Mouse (Mus musculus): ENCODE results near the gene Hint1.
"Not testable (repeated sequence)": the region's sequence is repeated elsewhere in the genome, so short reads cannot be mapped to it uniquely, and the experiment has no call there.

The Hint1 gene

DNA sequence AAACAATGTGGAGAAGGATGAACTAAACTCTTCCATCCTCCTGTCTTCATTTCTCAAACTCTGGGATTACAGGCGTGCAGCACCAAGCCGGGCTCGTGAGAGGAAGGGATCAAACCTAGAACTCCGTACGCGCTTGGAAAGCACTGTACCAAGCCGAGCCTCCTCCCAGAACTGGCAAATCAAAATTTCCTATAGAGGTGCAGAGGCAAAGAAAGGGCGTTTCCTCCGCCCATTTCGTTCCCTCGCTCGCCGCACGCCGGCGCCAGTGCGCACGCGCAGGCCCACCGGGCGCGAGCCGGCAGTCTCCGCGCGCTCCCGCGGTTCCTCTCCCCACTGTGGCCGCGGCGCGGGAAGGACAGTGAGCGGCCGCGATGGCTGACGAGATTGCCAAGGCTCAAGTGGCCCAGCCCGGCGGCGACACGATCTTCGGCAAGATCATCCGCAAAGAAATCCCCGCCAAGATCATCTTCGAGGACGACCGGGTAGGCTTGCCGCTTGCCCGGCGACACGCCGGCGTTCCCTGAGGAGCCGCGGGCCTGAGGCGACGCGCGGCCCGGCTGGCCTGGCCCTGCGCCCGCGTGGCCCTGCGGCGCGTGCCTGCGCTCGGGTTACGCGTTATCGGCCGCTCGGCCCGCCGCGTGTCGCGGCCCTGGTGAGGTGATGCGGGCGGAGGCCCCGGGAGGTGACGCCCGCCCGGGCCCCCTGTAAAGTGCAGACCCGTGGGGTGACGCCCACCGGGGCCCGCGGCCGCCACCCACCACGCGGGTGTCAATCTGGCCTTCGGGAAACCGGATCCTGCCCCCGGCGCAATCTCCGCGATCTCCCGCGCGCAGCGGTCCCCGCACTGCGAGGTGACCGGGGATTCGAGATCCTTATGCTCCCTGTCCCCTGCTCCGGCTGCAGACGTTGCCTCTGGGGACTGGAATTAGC is at the start of gene Hint1:
Gene Hint1, plus strand, starts transcription at position 265 of the 930 bp plus-strand sequence.
- DNase-seq, result peak; percentile 95

DNA sequence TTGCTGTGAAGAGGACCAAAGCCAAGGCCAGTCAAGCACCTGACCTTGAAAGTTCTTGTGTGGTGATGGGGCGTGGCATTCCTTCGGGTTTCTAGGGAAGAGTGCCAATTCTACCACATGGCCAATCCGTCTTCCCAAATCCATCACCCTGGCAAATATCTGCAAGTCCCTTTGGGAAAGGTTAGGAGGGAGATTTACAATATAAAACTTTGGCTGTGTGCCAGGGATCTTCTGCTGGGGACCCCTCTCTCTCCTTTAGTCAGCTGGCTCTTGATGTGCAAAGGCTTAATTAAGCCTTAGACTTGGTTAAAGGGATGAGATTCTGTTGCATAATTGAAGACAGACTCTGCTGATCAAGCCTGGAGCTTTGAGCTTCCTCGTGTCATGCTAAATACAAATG is 48.7 kb upstream of the Hint1 start:
- DNase-seq, result no peak

DNA sequence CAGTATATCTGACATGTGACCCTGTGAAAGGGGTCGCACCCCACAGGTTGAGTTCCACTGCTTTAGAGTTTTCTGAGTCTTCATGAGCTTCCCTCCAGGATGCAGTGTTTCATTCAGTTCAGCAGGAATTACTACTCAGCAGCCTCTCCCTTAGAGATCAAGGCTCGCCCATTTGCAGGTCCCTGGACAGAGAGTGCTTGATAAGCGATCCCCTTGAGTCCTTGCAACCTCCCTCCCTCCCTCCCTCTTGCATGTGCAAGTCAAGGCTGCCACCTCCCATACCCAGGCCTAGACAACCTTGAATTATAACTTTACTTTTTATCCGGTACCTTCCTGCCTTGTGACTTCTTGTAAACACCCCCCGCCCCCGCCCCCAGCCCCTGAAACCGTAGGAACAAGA is 46.7 kb upstream of the Hint1 start:
- DNase-seq, result no peak

DNA sequence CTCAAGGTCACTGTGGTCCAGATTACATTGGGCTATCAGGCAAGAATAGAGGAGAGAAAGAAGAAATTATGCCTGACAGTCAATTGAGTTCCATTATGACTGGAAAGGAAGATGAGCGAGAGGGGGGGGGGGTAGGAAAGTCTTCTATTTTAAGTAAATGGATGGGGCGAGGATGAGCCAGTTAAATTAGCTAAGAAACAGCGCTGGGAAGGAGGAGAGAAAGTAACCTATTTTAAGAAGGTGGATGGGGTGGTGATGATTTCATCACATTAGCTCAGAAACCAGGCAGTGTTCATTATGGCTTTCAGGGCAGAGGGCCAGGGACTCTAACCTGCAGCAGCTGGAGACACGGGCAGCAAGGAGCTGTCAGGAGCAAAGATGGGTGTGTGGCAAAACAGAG is 42.7 kb upstream of the Hint1 start:
- DNase-seq, result no peak

DNA sequence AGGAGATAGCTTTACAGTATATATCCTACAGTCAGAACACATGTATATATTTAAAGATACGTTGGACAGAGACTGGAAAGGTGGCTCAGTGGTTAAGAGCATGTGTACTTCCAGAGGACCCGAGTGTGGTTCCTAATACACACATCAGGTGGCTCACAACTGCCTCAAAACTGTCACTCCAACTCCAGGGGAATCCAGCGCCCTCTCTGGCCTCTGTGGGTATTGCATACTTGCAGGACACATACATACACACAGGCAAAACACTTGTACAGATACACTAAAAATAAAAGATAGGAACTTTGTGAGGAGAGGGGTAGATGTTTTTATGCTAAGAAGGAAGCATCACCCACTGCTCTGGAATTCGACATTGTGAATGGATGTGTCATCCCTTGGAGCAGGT is 40.4 kb upstream of the Hint1 start:
- DNase-seq, result no peak

DNA sequence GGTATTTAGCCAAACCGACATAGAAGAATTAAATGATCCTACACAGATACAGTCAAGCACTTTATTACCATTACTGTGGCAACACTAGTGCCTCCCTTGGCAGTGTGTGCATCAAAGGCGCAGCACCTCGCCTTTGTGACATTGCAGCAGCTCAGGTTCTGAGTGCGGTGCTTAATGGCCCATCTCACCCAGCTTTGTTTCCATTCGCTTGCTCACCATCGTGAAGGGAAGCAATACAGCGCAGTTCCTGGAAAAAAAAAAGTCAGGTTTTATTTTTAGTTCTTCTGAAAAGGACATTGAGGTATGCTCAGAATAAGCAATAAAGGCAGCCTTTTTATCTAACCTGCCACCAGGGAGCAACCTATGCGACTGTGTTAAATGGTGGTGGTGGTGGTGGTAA is 39.4 kb upstream of the Hint1 start:
- no peak for DNase-seq

DNA sequence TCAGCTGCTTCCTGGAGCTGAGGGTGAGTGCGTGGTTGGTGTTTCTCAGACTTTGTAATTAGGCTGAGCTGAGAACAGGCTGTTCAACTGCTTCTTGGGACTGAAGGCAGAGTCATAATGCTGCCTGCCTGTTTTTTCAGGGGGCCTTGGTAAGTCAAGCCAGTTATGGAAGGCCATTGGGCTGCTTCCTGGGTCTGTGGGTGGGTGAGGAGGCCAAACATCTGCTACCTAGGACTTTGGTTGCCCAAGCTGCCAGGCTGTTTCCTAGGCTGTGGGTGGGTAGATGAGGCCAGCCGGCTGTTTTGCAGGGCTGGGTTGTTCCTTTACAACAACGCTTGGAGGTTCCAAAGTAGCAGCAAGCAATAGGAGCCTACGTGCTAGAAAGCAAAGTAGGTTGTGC is 32.4 kb upstream of the Hint1 start:
- no peak for DNase-seq

DNA sequence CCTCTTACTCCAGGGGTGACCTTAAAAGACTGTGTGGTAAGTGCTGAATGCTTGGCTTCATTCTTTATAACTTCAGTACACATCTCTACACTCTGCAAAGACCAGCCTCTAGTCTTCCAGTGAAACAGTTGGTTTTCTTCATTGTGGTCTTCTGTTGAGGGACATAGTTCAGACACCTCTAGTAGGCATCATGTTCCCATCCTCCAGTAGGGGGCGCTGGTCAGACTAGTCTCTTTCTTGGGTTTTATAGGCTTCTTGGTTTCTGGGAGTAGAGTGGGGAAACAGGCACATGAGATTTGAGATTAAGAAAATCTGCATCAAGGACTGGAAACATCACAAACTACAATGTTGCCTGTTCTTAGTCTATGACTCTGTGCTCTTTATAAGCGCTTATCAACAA is 31.6 kb upstream of the Hint1 start:
- DNase-seq, result no peak

DNA sequence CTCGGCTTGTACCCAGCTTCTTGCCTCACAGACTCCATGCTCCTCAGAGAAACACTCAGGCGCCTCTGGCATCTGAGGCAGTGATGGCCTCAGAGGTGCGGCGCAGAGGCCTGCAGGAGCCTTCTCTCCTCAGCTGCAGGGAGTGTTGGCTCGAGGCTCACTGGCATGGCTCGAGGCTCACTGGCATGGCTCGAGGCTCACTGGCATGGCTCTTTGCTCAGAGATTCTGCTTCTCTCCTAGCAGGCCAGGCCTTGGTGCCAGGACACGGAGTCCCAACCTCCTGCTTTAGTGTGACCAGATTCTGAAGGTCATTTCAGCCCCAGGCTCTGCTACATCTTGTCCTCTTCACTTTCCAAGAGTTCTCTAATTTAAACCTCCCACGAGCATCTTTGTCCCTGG is 30.1 kb upstream of the Hint1 start:
- peak; percentile 39 for DNase-seq

DNA sequence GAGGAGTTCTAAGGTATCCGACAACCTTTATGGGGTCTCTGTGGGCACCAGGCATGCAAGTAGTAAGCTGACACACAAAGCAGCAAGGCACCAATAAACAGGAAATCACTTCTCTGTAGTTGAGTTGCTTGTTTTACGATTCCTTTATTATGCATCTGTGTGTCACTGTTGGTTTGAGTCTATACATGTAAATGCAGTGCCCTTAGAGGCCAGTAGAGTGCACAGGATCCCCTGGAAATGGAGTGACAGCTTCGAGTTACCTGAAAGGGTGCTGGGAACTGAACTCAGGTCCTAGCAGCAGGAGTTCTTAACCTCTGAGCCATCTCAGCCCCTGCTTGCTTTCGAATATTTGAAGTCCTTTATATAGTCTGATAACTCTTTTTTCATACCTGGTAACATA is 26.5 kb upstream of the Hint1 start:
- DNase-seq, result no peak

DNA sequence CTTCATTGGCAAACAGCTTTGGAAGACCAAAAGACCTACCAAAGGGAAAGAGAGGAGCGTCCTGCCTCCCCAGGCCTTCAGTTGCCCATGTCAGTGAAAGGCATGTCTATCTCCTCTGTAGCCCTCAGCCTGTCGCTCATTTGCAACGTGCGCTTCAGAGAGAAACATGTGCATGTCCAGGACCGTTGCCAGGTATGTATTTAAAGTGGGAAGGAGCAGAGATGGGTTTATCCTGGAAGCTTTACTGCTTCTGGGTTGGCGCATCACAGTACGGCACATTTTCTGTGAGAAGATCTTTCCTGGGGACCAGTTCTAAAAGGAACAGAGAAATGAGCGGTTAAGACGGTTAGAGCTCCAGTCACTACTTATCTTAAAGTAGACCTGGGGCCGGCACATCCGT is 25.3 kb upstream of the Hint1 start:
- no peak for DNase-seq

DNA sequence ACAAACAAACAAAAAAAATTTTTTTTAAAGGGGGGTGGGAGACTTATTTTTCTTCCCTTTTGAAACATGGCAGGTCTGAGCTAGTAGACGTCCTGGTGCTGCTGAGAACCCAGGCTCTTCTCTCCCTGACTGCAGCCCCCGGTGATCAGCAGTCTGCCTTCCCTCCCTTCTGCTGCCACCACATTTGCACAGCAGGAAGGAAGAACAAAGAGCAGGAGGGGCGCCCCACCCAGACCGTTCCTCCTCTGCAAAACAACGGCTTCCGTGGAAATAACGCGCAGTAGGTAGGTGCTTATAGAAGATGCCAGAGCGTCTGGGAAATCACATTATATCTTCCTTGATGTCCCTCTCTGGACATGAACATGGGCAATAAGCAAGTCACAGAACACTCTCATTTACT is 21.8 kb upstream of the Hint1 start:
- no peak for DNase-seq

DNA sequence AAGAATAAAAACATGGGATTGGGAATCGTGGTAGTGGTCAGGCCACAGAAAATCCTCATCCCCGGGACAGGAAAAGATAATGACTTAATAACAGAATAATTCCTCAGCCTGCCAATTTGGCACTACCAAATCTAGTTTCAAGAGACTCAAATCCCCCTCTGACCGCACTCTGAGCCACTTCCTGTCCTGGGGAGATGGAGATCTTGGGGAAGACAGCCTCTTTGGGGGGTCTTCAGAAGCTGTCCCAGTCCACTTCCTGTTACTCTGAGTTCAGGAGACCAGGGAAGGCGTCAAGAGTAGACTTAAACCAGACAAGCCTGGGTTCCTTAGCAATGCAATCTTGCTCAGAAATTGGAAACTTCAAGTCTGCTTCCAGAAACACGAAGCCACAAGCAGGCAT is 21.2 kb upstream of the Hint1 start:
- no peak for DNase-seq

DNA sequence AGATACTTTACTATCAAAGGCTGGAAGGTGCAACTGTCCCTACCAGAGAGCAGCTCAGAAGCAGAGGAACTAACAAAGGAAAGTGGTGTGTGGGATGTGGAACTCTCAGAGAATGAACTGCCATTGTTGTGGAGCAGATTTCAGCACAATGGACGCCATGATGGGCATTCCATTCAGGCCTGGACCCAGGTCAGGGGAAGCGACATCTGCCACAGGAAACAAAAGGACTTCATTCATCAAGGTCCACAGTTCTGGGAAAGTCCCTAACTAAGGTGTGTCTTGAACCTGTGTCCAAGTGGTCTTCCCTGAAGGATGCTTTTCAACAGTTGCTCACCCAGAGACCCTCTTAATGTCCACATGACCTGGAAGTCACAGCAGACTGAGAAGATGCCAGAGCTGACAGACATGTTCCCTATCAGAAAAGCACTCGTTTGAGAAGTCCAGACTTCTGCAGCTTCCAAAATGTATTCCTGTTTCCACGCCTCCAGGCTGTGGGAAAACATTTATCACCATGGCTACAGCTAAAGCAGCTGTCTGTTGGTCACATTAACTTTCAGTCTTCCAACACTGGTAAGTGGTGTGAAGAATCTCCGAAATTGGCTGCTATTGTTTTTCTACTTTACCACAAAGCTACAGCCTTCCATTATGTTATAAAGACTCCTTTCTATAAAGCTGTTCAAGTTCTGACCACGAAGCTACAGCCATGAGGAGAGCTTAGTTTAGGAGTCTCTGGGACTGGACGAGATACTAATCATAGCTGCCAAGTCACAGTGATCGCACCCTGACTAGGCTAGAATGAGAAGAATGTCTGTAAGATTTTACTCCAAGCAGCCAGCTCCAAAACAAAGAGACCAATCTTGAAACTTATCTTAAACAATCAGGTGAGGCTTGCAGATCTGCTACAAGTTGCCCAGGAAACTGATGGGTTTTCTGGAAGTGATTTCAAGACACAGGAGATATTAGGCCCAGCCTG is 20.4 kb upstream of the Hint1 start:
- DNase-seq, result no peak

DNA sequence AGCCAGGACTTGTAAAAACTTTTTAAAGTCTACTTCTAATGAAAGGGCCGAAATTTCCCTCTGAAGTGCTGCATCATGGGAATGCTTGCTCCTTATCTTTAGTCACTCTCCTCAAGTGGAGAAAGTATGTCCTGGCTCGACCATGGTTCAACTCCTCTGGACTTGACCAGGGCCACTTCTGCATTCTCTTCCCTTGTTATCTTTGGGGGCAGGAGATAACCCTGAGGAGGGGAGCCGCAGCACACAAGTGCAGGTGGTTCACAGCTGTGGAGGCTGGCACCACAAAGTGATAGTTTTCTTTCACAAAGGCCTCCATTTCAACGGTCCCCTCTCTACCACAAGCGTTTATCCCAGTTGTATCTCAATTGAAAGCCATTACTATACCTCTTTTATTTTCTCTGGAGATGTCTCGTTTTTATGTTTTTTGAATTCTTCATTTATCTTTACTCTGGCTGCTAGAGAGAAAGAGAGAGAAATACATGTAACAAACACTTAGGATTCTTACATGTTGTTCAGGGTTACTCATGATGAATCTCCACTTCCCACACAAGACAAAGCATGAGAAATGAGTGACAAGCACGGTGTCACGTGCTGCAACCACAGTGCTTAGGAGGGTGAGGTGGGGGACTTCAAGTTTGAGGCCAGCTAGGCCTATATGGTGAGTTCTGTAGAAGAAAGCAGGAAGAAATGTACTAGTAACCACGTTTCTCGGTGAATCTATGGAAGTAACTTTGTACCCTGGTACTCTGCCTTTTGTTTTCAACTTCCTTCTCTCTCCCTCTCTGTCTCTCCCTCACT is 16.0 kb upstream of the Hint1 start:
- no peak for DNase-seq

DNA sequence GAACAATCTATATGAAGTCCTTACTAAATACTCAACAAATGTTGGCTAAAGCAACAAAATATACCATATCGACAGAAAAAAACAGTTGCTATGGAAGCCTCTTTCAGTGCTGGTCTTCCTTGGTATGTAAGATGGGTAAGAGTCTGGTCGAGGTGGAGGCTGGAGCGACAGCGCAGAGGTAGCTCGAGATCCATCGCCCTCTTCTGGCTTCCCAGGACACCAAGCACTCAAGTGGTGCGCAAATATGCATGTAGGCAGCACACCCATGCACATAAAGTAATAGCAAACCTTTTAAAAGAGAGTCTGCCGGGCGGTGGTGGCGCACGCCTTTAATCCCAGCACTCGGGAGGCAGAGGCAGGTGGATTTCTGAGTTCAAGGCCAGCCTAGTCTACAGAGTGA is 14.5 kb upstream of the Hint1 start:
- no peak for DNase-seq

DNA sequence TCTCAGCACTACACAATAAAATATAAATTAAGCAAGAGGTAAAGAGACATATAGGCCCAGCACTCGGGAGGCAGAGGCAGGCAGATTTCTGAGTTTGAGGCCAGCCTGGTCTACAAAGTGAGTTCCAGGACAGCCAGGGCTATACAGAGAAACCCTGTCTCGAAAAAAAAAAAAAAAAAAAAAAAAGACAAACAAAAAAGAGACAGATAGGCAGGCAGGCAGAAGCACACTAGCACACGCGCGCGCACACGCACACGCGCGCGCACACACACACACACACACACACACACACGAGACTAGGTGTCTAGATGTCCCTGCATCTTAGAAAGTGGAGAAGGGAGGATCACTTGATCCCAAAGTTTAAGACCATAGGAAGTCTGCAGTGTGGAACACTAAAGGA is 7.3 kb upstream of the Hint1 start:
- DNase-seq, result not testable (repeated sequence)

DNA sequence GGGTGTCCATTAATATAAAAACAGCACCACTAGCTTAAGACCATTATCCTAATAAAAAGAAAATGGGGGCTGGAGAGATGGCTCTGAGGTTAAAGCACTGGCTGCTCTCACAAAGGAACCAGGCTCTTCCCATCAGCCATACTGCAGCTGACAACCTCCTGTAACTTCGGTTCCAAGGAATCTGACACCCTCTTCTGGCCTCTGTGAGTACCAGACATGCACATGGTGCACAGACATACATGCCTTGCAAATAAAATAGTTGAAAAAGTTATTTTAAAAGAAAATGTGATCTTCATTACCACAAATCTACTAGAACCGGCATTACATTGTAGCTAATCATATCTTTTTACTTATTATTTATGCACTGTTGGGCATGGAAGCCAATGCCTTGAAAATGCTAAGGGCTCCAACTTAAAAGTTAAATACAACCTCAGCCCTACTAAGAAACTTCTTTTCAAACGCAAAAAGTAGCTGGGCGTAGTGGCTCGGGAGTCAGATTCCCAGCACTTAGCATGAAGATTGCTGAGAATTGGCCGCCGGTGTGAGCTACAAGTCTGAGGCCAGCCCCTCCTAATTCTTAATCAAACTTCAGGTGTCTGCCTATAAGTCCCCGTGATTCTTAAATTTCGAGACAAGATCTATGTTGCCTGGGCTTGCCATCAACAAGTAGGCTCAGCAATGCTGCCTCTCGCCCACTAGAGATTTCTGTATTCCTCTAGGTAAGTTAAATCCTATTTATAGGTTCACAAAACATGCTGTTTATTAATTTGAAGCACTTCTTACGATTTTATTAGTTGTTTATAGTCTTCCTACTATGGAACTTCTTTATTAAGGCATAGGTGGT is 6.6 kb upstream of the Hint1 start:
- DNase-seq, result no peak

DNA sequence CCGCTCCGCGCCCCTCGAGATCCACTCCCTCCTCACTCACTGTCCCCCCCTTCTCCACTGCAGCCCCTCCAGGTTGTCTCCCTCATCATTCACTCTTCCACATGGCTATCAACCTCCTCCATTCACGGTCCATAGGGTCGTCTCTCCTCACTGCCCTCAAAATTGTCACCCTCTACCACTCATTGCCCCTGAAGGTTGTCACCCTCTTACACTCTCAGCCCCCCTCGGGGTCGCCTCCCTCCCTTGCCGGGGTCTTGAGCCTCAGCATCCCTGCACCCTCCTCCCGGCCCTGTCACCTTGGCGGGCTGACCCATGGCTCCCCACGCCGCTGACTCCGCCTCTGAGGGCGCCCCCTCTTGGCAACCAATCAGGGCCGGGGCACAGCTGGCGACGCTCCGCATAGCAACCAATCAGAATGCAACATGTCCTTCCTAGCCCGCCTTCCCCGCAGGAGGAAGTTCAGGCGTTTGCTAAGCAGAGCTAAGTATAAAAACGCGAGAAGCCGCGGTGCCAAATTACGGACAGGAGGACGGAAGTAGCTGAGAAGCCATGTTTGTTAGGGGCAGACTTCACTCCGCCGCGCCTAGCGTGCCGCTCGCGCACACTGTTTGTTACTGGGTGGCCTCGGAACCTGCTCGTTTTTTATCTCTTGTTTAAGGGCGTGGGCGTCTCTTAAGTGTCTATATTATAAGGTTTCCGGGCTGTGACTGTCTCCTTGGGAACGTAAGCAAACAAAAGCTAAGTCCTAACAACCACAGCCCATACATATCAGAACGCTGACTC is 5.7 kb upstream of the Hint1 start, which contains the start of gene Lyrm7:
Gene Lyrm7, minus strand, starts transcription at position 661 of the 783 bp plus-strand sequence.
- DNase-seq, result peak; percentile 99

DNA sequence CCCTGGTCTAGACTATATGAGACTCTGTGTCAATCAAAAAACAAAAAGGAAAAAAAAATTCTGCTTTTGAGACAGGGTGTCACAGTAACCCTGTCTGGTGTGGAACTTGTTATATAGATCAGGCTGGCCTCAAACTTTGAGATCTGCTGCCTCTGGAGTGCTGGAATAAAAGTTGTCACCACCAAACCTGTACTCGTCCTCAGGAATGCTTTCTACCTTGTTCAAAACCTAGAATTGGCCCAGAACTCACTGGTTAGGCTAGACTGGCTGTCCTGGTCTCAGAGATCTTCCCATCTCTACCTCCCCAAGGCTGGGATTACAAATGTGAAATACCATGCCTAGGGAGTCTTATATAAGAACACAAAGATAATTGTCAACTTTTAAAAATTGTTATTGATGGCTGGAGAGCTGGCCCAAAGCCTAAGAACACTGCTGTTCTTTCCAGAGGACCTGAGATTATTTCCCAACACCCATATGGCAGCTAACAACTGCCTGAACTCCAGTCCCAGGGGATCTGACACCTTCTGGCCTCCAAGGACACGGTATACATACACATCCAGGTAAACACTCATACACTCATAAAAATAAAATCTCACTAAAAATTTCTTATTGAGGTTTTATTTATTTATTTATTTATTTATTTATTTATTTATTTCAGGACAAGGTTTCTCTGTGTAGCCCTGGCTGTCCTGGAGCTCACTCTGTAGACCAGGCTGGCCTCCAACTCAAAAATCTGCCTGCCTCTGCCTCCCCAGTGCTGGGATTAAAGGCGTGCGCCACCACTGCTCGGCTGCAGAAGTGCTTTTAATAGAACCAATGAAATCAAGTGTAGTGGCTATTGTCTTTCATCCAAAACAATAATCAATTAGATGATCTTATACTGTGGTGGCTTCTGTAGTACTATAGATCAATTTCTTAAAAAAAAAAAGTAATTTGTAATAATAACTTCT is 4.4 kb upstream of the Hint1 start:
- DNase-seq, result no peak

Data from cerebellum, adult 11-12 months (tissue).